Mouse (Mus musculus) ES-Bruce4 (cell line): ENCODE measurements around the gene Snta1.

Source experiments
- CTCF ChIP-seq: IDR thresholded peaks from one replicate; pipeline ENCODE4 v1.8.1; 2011; ENCODE audit warnings: low read depth, low read length
- EP300 ChIP-seq: IDR thresholded peaks from 2 replicates; pipeline ENCODE4 v1.6.1; 2011; ENCODE audit warnings: low read depth, low read length; ENCODE audit not compliant: insufficient read depth
- POLR2A ChIP-seq: IDR thresholded peaks from one replicate; pipeline ENCODE4 v1.8.1; 2011; ENCODE audit warnings: low read length; ENCODE audit not compliant: insufficient read depth

DNA sequence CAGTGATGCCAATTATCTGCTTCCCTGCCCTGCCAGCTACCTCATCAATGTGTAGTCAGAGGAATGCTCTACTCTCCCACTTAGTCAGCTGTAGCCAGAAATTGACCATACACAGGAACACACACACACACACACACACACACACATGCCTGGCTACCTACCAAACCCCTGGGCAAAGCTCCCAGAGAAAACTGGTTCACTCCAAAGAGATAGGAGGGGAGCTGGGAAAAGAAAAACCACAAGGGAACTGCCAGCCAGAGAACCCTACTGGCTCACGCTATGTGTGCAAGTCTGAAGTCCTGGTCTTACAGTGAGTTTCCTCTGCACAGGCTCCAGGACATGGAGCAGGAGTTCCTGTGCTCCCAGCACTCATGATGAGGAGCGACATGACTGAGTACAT, 2.5 kb upstream of the Snta1 start:
- TF ChIP-seq POLR2A (no peak), CTCF (no peak), EP300 (no peak)
